Mouse (Mus musculus): ENCODE measurements at regions not wholly inside any gene's neighbourhood (a gene's known extent, or its start where the extent isn't known, plus 50 kb on each side); places are given as distances from the start of the nearest gene placed in this dataset.

- H3K27me3 ChIP-seq (ENCODE audit: control insufficient read depth, insufficient read depth, low read length) = no peaks in the 10 kb centered on the region
- H3K27ac ChIP-seq (replicated peaks; ENCODE audit: low read depth, low read length) = no peak overlapping the region
- no peak overlapping the region for H3K4me2 ChIP-seq (ENCODE audit: low read depth, low read length)
- no peak overlapping the region for H3K9ac ChIP-seq (replicated peaks; ENCODE audit: low read length)
- H3K4me1 ChIP-seq (ENCODE audit: control insufficient read depth, insufficient read depth, low read length) = no peaks in the 10 kb centered on the region
- H3K36me3 ChIP-seq (replicated peaks; ENCODE audit: control insufficient read depth, insufficient read depth, low read depth, low read length) = no peaks in the 10 kb centered on the region
- DNase-seq (ENCODE audit: low spot score) = no peak
- WGBS = 74% methylated on average over 5 of the region's 5 CpGs
- H3K9me3 ChIP-seq (replicated peaks; ENCODE audit: control insufficient read depth, low read length) = no peaks in the 10 kb centered on the region
- no peak overlapping the region for H3K4me3 ChIP-seq (ENCODE audit: low read depth, low read length)
- no peak for ATAC-seq (replicated peaks; ENCODE audit: insufficient number of reproducible peaks, low FRiP score, low TSS enrichment, low read depth)
Measured at GRCm38 (mm10) chr8:56233816-56234215, 60.6 kb upstream of the Hpgd start.

GRCm38 (mm10) chr8:56234238-56234637 is 60.1 kb upstream of the Hpgd start:
- Histone ChIP-seq H3K4me1 (ENCODE audit: control insufficient read depth, insufficient read depth, low read length) (no peaks in the 10 kb centered on the region), H3K27ac (replicated peaks; ENCODE audit: low read depth, low read length) (no peak overlapping the region), H3K9me3 (replicated peaks; ENCODE audit: control insufficient read depth, low read length) (no peaks in the 10 kb centered on the region), H3K9ac (replicated peaks; ENCODE audit: low read length) (no peak overlapping the region), H3K4me2 (ENCODE audit: low read depth, low read length) (no peak overlapping the region), H3K27me3 (ENCODE audit: control insufficient read depth, insufficient read depth, low read length) (no peaks in the 10 kb centered on the region), H3K4me3 (ENCODE audit: low read depth, low read length) (no peak overlapping the region), H3K36me3 (replicated peaks; ENCODE audit: control insufficient read depth, insufficient read depth, low read depth, low read length) (no peaks in the 10 kb centered on the region)
- DNase-seq (ENCODE audit: low spot score) (peak; percentile 18), ATAC-seq (replicated peaks; ENCODE audit: insufficient number of reproducible peaks, low FRiP score, low TSS enrichment, low read depth) (no peak)
- WGBS = 55% methylated on average over 2 of the region's 2 CpGs

GRCm38 (mm10) chr8:56243330-56243729 is 51.1 kb upstream of the Hpgd start:
- Histone ChIP-seq H3K4me2 (ENCODE audit: low read depth, low read length) (no peak overlapping the region), H3K4me3 (ENCODE audit: low read depth, low read length) (no peak overlapping the region), H3K9me3 (replicated peaks; ENCODE audit: control insufficient read depth, low read length) (no peaks in the 10 kb centered on the region), H3K36me3 (replicated peaks; ENCODE audit: control insufficient read depth, insufficient read depth, low read depth, low read length) (no peaks in the 10 kb centered on the region), H3K9ac (replicated peaks; ENCODE audit: low read length) (no peak overlapping the region), H3K27me3 (ENCODE audit: control insufficient read depth, insufficient read depth, low read length) (no peaks in the 10 kb centered on the region), H3K4me1 (ENCODE audit: control insufficient read depth, insufficient read depth, low read length) (no peaks in the 10 kb centered on the region), H3K27ac (replicated peaks; ENCODE audit: low read depth, low read length) (no peak overlapping the region)
- ATAC-seq (replicated peaks; ENCODE audit: insufficient number of reproducible peaks, low FRiP score, low TSS enrichment, low read depth) (no peak), DNase-seq (ENCODE audit: low spot score) (no peak)
- 69% methylated on average over 3 of the region's 3 CpGs for WGBS

Measured in embryonic facial prominence, embryonic 11.5 days (tissue).